Mouse (Mus musculus) kidney, adult 8-10 months (tissue): Measurements from ENCODE around the gene Nop56.

Source experiments
- DNase-seq, 2 experiments: peaks; one replicate each; pipeline ENCODE4 v3.0.0; 2022

Gene Nop56

DNA sequence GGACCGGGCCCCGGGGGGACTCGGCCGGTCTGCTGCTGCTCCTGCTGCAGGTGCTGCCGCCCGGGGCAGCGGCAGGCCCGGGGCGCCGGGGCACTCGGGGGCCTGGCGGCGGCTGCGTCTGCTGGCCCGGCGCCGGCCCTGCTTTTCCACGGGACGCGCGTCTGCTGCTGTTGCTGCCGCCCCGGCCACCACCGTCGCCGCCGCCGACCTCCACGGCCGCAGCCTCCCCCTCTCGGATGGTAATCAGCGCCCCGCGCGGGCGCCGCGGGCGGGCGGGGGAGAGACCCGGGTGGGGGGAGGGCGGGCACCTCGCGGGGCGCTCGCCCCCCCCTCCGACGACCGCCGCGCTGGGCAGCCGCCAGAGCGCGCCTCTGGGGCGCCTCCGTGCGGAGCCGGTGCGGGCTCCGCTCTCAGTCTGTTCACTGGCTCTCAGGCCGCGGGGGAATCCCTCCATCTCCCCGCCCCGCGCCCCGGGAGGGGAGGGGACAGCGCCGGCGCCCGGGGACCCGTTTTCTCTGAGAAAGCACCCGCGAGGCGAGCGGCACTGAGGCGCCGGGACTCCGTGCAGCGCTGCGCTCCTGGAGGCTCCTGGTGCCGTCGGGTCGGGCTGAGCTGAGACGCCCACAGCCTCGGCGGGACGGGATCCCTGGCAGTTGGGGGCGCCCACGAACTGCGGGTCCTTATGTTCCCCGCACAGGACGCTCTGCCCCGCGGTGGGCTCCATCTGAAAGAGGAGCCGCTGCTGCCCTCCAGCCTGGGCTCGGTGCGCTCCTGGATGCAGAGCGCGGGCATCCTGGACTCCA lies 21.3 kb downstream of the Nop56 start:
- no peak for DNase-seq

DNA sequence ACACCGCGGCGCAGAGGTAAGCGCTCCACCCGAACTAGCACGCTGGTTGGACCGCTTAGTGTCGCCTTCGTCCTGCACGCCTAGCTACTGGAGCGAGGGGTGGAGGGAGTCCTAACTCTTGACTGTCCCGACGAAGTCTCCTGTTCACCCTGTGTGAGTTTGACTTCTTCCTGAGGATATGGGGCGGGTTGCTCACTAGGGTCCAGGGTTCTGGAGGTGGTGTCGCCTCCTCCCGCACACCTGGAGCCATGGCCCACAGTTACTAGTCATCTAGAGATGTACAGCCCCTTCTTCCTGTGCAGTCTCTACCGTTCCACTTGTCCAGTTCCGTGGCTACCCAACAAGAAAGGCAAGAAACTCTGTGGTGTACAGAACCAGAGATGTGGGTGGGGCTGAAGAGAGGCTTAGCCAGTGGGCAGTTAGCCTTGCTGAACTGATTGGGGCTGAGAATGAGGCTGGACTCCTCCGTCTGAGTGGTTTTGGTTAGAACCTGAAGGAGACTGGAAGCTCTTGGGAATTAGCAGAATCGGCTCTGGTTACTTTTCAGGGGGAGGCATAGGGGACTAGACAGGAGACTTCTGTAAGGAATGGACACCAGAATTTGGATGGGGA lies 22.0 kb downstream of the Nop56 start:
- DNase-seq, result no peak

DNA sequence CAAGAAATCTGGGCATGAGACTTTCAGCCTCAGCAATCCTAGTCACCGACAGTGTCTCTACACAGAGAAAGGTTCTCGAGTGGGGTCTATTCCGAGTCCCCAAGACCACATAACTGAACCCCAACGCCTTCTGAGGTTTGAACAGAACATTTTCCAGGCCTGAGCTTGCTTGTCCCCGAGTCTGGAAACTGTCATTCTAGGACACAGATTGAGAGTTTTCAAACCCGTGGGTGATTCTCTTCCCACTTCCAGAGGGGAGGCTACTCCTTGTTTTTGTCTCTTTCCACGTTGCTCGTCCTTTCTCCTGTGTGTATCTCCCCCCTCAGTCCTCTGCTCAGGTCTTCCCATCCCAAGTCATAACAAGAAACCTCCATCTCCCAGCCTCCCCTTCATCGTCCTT lies 23.4 kb downstream of the Nop56 start:
- no peak for DNase-seq

DNA sequence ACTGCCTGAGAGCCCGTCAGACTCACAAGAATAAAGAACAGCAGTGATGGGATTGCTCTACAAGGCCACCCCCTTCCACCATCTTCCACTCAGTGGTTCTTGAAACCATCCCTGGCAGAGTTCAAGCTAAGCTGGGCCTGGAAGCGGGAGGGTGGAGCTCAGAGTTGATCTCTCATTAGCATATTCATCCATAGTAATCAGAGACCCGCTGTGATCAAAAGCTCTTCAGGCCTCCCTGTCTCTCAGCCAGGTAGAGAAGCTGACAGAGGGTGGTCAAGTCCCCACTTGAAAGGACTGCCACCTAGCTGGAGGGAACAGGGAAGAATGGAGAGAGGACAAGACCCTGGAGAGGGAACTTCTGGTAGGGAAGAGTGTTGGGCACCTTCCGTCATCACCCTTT lies 28.8 kb downstream of the Nop56 start:
- no peak for DNase-seq

DNA sequence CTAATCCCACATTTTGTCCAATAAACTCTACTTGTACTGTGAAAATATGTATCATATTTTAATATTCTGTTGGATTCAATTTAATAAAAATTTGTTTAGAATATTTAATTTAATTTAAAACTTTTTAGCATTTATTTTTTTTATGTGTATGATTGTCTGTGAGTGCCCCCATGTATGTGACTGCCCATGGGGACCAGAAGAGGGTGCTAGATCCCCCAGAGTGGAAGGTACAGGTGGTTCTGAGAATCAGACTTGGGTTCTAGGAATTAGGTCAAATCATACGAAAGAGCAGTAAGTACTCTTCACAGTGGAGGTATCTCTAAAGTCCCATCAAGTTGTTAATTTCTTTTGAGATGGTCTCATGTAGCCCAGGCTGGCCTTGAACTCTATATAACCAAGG lies 52.8 kb downstream of the Nop56 start:
- DNase-seq, result no peak
